Mouse (Mus musculus): ENCODE data around the gene Olfr656.

Olfr656 gene

DNA sequence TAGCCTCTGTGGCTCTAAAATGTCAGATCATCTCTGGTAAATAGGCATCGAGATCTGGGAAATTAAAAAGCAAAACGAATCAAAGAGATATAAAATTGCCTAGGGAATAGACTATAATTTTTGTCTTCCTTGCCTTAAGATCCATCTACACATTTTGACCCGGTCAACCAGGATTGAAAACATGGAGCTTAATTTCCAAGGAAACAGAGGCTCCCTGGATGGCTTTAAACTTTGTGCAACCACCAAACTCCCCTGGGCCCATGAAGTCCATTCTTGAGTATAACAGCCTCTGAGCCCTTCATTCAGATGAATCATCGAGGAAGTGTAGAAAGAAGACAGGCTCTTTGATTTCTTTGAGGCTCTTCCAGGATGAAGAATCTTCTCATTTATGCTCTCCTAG is at the start of gene Olfr656:
Gene Olfr656 (plus strand): TSS at position 301 of the 400 bp plus-strand sequence.
- DNase-seq, result no peak

DNA sequence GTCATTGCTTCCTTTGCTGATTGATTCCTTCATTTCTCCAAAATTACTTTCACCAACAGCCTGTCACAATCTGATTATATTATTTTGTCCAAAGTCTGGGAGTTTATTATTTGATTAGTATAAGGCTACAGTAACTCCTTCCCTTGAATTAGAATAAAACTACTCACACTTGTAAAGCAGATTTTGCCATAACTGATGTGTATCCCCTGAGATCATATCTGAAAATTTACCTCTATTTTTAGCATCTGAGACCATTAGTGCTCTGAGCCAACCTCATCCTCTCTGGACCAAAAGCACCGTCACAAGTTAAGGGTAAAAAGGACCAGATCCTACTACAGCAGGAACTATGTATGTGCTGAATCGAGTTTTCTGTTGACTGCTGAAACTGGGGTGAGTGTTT is 36.7 kb upstream of the Olfr656 start, which contains the start of gene Olfr653:
Gene Olfr653 (plus strand): TSS at position 301 of the 400 bp plus-strand sequence.
- DNase-seq, result no peak

DNA sequence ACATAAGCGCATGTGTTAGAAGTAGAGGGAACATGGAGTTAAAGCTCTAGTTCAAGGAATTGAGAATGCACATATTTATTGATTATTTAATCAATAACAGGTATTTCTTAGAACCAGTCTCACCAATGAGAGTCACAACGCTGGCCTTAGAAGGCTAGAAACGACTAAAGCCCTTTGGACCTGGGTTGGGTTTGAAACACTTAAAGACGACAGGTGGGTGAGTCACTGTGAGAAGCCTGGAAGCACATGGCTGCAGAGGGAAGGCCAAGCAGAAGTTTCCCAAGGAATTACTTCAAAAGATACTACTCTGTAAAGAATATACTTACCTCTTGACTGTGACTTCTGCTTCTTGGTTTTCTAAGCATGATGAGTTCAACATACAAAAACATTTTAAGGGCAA is 32.9 kb upstream of the Olfr656 start:
- DNase-seq, result no peak

DNA sequence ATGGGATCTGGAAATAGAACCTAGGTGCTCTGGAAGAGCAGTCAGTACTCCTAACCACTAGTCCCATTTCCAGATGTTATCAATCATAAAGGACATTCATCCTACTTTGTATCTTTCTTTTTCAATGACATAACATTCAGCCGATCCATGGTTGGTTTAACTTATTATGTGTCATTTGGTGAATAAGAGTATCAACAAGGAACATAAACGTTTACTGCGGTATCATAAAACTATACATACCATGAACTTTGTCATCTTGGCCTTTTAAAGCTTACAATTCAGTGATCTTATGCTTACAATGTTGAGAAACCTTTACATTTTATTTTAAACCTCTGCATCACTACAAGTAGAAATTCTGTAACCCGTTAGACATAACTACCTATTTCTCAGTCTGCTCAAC is 32.3 kb upstream of the Olfr656 start:
- no peak for DNase-seq

DNA sequence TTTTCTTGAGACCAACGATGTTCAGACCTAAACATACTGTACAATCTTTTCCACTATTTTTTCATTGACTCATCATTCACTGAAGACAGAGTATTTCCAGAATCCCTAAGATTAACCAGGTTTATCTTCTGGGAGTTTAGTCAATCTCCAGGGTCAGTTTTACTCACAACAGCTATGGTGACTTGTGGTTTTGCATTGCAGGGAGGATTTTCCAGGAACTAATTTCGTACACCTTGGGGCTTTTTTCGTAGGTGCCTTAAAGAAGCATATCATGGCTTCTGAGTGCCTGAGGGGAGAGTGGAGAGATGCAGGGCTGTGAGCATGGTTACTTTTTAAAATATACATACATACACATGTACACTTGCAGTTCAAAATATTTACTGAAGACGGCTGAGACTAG is 27.0 kb upstream of the Olfr656 start, which contains the start of gene Olfr654:
Gene Olfr654 (plus strand): TSS at position 301 of the 400 bp plus-strand sequence.
- no peak for DNase-seq

DNA sequence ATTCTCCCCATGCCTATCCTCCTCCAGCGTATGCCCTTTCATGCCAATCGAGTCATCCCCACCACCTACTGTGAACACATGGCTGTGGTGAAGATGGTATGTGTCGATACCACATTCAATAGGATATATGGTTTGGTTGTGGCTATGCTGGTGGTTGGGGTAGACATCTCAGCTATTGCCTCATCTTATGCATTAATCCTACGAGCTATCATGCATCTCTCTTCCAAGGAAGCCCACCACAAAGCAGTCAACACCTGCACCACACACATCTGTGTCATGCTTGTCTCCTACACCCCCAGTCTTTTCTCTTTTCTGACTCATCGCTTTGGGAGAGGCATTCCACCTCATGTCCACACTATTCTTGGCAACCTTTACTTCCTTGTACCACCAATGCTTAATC is 25.5 kb upstream of the Olfr656 start:
- DNase-seq, result no peak

DNA sequence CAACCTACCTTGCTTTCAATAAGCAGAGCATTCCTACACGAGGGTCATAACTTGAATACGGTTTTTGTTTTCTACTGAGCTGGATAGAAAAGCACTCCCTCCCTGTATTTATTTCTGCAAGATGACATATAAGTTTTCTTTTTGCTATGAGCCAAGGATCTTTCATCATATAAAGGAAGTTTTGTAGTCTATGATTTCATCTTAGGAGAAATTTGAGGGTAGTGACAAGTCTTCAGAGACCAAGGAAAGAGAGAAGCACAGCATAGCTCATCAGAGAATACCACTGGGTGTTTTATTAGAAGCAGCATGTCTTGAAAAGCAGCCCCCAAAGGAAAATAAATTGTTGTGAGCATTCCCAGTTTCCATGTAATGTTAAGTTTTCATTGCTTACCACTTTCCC is 12.1 kb upstream of the Olfr656 start, which contains the start of gene Olfr655:
Gene Olfr655 (minus strand): TSS at position 101 of the 400 bp plus-strand sequence.
- no peak for DNase-seq

DNA sequence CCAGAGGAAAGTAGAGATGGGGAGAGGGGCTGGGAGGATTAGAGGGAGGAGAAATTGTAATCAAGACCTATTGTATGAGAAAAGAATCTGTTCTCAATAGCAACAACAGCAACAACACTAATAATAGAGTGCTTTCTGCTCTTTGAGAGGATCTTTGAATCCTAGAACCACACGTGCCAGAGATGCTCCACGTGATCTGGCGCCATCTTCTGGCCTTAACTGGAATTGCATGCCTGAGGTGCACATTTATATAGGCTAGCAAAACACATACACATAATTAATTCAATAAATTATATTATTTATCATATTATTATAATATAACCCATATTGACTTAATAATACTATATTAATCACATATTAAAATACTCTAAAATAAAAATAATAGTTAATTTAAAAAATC is 10.6 kb upstream of the Olfr656 start:
- DNase-seq, result peak in 1 of 2 experiments; percentile 59

DNA sequence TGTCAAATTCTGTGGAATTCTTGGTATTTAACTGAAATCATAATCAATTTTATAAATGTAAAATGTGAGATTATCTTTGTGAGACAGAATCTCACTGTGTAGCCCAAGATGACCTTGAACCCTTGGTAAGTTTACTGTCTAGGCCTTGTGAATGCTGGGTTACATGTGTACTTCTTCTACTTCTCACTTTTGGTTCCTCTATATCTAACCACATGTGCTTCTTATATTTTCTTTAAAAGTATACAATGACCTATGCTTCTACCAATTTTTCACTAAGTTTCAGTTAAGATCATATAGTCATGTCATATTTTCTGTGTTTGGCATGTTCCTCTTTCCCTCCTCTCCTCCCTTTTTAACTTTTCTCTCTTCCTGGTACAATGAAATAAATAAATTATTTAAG is 9.0 kb upstream of the Olfr656 start:
- DNase-seq, result no peak

DNA sequence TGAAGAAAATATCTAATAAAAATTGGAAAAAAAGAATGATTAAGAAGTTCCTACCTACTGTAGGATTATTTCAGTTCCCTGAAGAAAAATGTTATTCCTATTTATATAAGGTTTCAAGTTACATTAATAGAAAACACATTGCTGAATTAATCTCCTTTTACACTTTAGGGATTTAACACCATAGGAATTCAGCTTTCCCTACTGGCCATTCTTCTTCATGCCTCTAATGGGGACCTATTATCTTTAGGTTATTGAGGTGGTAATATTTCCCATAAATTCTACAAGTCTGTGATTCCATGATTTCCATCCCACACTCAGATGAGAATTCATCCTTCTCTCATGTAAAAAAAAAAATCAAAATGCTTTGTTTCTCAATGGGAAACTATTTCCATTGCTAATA is 10.7 kb downstream of the Olfr656 start, which contains the start of gene Olfr657:
Gene Olfr657 (plus strand): TSS at position 301 of the 400 bp plus-strand sequence.
- no peak for DNase-seq

DNA sequence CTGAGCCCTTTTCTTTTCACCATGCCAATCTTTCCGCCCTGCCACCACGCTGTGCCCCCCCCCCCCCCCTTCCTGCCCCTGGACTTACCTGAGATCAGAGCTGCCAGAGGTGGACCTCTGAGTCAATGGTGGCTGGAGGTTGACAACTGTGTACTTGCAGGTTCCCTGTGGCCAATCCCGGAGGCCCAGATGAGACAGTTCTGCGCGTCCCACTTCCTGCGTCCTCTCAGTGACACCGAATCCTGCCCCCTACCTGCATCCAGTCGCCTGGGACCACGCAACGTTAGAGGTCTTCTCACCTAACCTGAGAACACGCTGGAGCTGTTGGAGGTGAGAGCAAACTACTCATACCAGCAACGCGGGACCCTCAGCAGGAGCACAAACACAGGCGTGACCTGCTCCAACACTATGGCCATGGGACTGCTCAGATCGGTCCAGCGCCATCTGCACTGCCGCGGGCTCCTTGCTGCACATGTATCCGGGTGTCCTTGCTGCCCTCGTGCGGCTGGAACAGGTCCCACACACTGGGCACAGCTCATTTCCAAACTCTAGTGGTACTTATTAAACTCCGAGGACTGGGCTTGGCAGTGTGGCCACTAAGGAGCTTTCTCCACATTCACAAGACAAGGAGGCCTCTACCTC is 33.2 kb downstream of the Olfr656 start, which contains the start of gene Olfr658:
Gene Olfr658 (minus strand): TSS at position 465 of the 642 bp plus-strand sequence.
- DNase-seq, result peak; percentile 9 to 38

DNA sequence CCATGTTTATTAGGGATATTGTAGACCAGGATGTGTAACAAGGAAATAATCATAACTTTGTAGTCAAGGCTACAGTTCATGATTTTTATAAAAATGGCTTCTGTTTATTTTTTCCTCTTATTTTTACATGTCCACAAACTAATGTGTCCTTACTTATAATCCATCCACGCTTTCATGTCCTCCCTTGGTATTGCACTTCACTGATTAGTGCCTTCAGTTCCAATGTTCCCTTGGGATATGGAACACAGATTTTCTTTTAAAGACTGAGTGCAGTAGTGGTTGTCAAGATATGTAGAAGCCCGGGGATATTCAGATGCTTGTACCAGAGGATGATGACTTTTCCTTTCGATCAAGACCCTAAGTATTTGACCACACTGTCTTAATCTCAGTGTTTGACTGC is 52.7 kb downstream of the Olfr656 start, which contains the start of gene Olfr659:
Gene Olfr659 (plus strand): TSS at position 301 of the 400 bp plus-strand sequence.
- no peak for DNase-seq

All from kidney, adult 8-10 months (tissue).